Mouse (Mus musculus): ENCODE data around the gene Dhx37.

The Dhx37 gene

GRCm38 (mm10) chr5:125433793-125434337, at the start of gene Dhx37:
TSS of gene Dhx37 (minus strand) at chr5:125434121.
- DNase-seq (ENCODE audit: low spot score in 2 of 2), result peak; percentile 86 to 90

- DNase-seq (ENCODE audit: low spot score in 2 of 2), result no peak
These were observed 48.6 kb upstream of the Dhx37 start for GRCm38 (mm10) chr5:125482474-125482873.

- no peak for DNase-seq (ENCODE audit: low spot score in 2 of 2)
These were observed 46.7 kb upstream of the Dhx37 start for GRCm38 (mm10) chr5:125480434-125481231.

- DNase-seq (ENCODE audit: low spot score in 2 of 2), result no peak
These were observed 45.5 kb upstream of the Dhx37 start for GRCm38 (mm10) chr5:125479376-125479775.

- DNase-seq (ENCODE audit: low spot score in 2 of 2), result no peak
These were observed 44.1 kb upstream of the Dhx37 start for GRCm38 (mm10) chr5:125478037-125478436.

- DNase-seq (ENCODE audit: low spot score in 2 of 2), result no peak
These were observed 43.6 kb upstream of the Dhx37 start for GRCm38 (mm10) chr5:125477533-125477932.

- no peak for DNase-seq (ENCODE audit: low spot score in 2 of 2)
These were observed 42.9 kb upstream of the Dhx37 start for GRCm38 (mm10) chr5:125476799-125477198.

DNA sequence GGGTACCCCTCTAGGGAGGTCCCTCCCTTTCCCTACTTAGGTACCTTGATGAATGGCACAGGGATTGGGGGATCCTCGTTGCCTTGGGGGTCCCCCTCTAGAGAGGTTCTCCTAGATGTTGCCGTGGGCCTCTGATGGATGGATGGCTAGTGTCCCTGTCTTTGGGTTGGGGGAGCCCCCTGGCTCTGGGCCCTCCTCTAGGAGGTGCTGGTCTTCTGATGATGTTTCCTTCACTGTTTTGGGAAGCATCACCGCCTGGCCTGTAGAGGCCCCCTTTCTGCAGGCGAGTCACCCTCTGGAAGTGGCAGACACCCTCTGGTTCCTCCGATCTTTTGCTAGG, 42.3 kb upstream of the Dhx37 start:
- DNase-seq (ENCODE audit: low spot score in 2 of 2), result peak in 1 of 2 experiments; percentile 58

GRCm38 (mm10) chr5:125475601-125476285, 41.8 kb upstream of the Dhx37 start, which contains the start of gene Aacs:
TSS of gene Aacs (plus strand) at chr5:125475814.
- DNase-seq (ENCODE audit: low spot score in 2 of 2), result peak; percentile 93 to 96

DNA sequence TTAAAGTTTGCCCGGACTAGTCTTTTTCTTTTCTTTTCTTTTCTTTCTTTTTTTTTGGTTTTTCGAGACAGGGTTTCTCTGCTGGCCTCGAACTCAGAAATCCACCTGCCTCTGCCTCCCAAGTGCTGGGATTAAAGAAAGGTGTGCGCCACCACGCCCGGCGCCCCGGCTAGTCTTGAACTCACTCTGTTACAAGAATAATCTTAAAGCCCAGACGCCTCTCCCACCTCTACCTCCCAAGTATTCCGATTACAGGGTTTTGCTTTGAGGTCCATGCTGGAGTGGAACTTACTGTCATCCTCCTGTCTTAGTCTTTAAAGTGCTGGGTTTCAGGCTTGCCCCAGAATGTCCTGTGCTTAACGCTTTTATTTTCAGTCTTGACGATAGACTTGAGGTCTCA, 41.1 kb upstream of the Dhx37 start:
- DNase-seq (ENCODE audit: low spot score in 2 of 2), result no peak

DNA sequence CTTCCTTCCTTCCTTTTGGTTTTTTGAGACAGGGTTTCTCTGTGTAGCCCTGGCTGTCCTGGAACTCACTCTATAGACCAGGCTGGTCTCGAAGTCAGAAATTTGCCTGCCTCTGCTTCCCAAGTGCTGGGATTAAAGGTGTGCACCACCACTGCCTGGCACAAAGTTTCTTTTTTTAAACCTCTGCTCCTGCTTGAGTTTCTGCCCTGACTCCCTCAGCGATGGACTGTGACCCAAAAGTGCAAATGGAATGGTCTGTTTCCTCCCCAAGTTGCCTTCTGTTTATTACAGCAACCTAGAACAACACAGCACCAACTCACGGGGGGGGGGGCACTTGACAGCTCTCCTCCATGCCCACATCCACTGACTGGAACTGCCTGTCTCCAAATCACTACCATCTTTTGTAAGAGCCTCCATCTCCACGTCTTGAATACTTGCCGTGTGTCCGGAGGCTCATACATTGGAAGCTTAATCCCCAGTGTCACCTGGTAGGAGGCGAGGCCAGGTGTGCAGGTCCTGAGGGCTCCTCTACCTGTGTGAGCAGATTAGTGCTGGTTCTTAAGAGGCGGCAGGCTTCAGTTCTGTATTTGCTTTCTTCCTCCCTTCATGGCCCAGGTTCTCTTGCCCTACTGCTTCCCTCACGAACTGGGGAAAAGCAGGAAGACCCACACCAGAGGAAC, 39.0 kb upstream of the Dhx37 start:
- no peak for DNase-seq (ENCODE audit: low spot score in 2 of 2)

- DNase-seq (ENCODE audit: low spot score in 2 of 2), result no peak
These were observed 36.8 kb upstream of the Dhx37 start for GRCm38 (mm10) chr5:125470713-125471112.

DNA sequence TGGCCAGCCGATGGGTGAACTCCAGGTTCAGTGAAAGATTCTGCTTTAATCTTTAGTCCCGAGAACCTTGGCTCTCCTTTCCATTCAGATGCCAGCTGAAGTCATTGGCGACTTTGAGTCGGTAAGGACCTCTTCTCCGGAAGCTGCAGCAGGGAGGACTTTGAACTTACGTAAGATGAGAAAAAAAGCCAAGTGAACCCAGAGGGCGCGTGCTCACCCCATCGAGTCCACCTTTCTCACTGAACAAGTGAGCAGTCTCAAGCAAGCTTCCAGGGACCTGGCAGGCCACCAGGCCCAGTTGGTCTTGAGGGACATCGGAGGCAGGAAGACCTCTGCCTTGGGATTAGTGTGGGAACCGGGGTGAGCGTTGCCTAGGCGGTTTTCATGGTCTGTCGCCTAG, 33.3 kb upstream of the Dhx37 start:
- DNase-seq (ENCODE audit: low spot score in 2 of 2), result no peak

DNA sequence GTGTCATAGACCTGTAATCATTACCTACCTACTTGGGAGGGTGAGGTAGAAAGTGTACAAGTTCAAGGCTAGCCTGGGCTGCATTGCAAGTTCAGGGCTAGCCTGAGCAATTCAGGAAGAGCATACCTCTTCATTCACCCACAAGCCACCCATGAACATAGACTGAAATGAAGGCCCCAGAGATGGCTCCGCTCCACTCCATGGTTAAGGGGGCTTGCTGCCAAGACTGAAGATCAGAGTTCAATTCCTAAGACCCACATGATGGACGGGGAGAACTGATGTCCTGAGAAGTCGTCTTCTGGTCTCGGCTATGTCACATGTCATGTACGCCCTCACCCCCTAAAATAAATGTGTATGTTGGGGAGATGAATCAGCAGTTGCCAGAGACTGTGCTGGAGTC, 32.6 kb upstream of the Dhx37 start:
- DNase-seq (ENCODE audit: low spot score in 2 of 2), result no peak

GRCm38 (mm10) chr5:125465701-125466106, 31.8 kb upstream of the Dhx37 start:
- peak; percentile 95 to 97 for DNase-seq (ENCODE audit: low spot score in 2 of 2)

DNA sequence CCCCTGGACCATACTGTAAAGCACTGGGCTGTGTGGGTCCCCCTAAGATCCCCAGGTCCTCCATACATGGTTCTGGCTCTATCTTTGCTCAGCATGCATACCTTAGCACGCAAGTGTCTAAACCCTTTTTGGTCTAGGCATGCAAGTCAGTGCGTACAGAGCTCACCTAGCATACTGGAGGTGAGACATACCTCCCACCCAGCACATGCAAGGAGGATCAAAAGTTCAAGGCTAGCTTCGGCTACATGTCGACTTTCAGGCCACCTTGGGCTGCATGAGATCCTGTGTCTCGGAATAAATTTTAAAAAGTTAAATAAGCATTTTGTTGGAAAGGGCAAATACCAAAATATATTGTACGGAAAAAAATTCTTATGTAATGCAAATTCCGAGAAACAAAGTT, 31.3 kb upstream of the Dhx37 start:
- DNase-seq (ENCODE audit: low spot score in 2 of 2), result no peak

DNA sequence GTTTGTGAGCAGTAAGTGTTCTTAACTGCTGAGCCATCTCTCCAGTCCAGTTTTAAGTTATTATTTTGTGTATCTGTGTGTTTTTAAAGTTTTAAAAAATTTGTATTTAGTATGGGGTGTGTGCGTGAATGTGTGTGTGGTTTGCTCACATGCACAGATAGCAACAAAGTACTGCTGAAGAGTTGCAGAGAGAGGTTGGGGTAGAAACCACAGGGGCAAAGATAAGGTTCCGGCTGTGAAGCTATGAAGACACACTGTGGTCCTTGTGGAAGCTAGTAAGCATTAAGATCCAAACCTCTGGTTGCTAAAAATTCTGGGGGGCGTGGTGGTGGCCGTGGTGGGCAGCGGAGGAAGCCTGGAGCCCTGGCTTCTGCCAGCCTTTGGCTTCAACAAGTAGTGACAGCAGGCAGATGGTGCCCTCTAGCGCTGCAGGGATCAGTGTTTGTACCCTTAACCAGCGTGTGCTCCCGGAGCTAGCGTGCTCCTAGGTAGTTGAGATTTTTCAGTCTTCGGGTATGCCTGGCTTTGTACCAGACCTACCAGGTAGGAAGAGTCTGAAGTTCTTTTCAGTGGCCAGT, 28.0 kb upstream of the Dhx37 start:
- no peak for DNase-seq (ENCODE audit: low spot score in 2 of 2)

DNA sequence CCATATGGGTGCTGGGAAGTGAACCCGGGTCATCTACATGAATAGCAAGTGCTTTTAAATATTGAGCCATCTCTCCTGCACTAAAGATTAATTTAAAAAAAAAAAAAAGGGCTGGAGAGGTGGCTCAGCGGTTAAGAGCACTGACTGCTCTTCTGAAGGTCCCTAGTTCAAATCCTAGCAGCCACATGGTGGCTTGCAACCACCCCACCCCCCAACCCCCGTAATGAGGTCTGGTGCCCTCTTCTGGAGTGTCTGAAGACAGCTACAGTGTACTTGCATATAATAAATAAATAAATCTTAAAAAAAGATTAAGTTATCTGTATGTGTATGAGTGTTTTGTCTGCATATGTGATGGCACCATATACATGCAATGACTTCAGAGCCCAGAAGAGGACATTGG, 26.7 kb upstream of the Dhx37 start:
- DNase-seq (ENCODE audit: low spot score in 2 of 2), result no peak

DNA sequence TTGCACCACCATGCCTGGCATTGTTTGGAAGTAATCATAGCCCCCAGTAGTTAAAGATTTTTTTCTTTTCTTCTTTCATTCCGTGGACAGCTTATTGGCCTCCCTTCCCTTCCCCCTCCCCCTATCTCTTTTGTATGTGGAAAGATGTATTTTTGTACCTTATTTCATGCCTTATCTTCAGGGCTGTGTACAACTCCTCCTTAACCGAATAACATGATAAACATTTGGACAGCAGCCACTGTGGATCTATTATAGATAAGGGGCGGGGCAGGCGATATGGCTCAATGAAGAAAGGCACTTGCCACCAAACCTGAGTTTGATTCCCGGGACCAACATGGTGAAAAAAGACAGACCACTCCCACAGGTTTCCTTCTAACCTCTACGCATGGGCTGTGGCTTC, 23.6 kb upstream of the Dhx37 start:
- no peak for DNase-seq (ENCODE audit: low spot score in 2 of 2)

- DNase-seq (ENCODE audit: low spot score in 2 of 2), result no peak
These were observed 22.2 kb upstream of the Dhx37 start for GRCm38 (mm10) chr5:125456100-125456499.

- no peak for DNase-seq (ENCODE audit: low spot score in 2 of 2)
These were observed 18.7 kb upstream of the Dhx37 start for GRCm38 (mm10) chr5:125452573-125452972.

GRCm38 (mm10) chr5:125449306-125449705, 15.4 kb upstream of the Dhx37 start:
- no peak for DNase-seq (ENCODE audit: low spot score in 2 of 2)

Data from frontal cortex, postnatal 14 days (tissue).